Mouse (Mus musculus) left cerebral cortex, postnatal 10 days (tissue): ENCODE measurements around the gene Eif2ak1. TPM values are rescaled to one million over a fixed set of nuclear protein-coding genes. Genes with fewer than 3 reads are reported as not detected.
"Not testable (repeated sequence)": the region's sequence is repeated elsewhere in the genome, so short reads cannot be mapped to it uniquely, and the experiment has no call there.

Experiments
- DNase-seq, 2 experiments: peaks; one replicate each; pipeline ENCODE4 v3.0.0; 2021 to 2022; ENCODE audit warnings: low spot score in 2 of 2, mixed read lengths in 1 of 2; ENCODE audit errors: extremely low spot score in 1 of 2
- intact Hi-C: fragments of 180-260 bp; cut with DNase I; formaldehyde crosslinking; loops from one replicate; pipeline ENCODE4 v1.15.1; 2025
- total RNA-seq, 2 experiments: library from RNA; stranded (reverse); gene quantifications; 2 replicates each; pipeline ENCODE4 v1.2.3; 2021

The Eif2ak1 gene
- total RNA-seq = 10 to 100 TPM; 46.3 to 46.6 TPM

GRCm38 (mm10) chr5:143817116-143817930 is at the start of gene Eif2ak1:
Gene Eif2ak1 (plus strand): TSS chr5:143817788.
- intact Hi-C loops = no loop called here
- peak; percentile 89 to 94 for DNase-seq

- no peak for DNase-seq
- intact Hi-C loops = no loop called here
Measured at GRCm38 (mm10) chr5:143781951-143782350, 35.6 kb upstream of the Eif2ak1 start.

- intact Hi-C loops = no loop called here
Measured at GRCm38 (mm10) chr5:143785391-143785790, 32.2 kb upstream of the Eif2ak1 start.

GRCm38 (mm10) chr5:143801216-143801615 is 16.4 kb upstream of the Eif2ak1 start:
- DNase-seq, intact Hi-C loops: not testable (repeated sequence)

More at GRCm38 (mm10) chr5:143785391-143785790, 32.2 kb upstream of the Eif2ak1 start:
- DNase-seq = no peak

- intact Hi-C loops = no loop called here
- DNase-seq = no peak
Measured at GRCm38 (mm10) chr5:143804056-143804765, 13.4 kb upstream of the Eif2ak1 start.

GRCm38 (mm10) chr5:143807268-143807667 is 10.3 kb upstream of the Eif2ak1 start:
- intact Hi-C loops = no loop called here
- DNase-seq = no peak

- intact Hi-C loops = no loop called here
- peak in 1 of 2 experiments; percentile 38 for DNase-seq
Measured at GRCm38 (mm10) chr5:143809421-143810090, 8.0 kb upstream of the Eif2ak1 start.

- no peak for DNase-seq
- intact Hi-C loops = no loop called here
Measured at GRCm38 (mm10) chr5:143811653-143812052, 5.9 kb upstream of the Eif2ak1 start.

- intact Hi-C loops = no loop called here
- no peak for DNase-seq
Measured at GRCm38 (mm10) chr5:143814626-143815025, 3.0 kb upstream of the Eif2ak1 start.

- no peak for DNase-seq
- intact Hi-C loops = no loop called here
Measured at GRCm38 (mm10) chr5:143817931-143818311, 333 bp downstream of the Eif2ak1 start.

GRCm38 (mm10) chr5:143818461-143818860 is 873 bp downstream of the Eif2ak1 start:
- no peak for DNase-seq
- intact Hi-C loops = no loop called here

GRCm38 (mm10) chr5:143818949-143819348 is 1.4 kb downstream of the Eif2ak1 start:
- intact Hi-C loops = no loop called here
- no peak for DNase-seq

- DNase-seq = no peak
- intact Hi-C loops = no loop called here
Measured at GRCm38 (mm10) chr5:143819906-143820660, 2.5 kb downstream of the Eif2ak1 start.

- no peak for DNase-seq
- intact Hi-C loops = no loop called here
Measured at GRCm38 (mm10) chr5:143820820-143821219, 3.2 kb downstream of the Eif2ak1 start.

- DNase-seq = no peak
- intact Hi-C loops = no loop called here
Measured at GRCm38 (mm10) chr5:143871547-143872169, 54.1 kb downstream of the Eif2ak1 start.

- DNase-seq = no peak
- intact Hi-C loops = no loop called here
Measured at GRCm38 (mm10) chr5:143874571-143874970, 57.0 kb downstream of the Eif2ak1 start.

- DNase-seq = no peak
- intact Hi-C loops = no loop called here
Measured at GRCm38 (mm10) chr5:143885274-143885673, 67.7 kb downstream of the Eif2ak1 start.

GRCm38 (mm10) chr5:143890741-143891140 is 73.2 kb downstream of the Eif2ak1 start:
- intact Hi-C loops = no loop called here
- no peak for DNase-seq
